Mouse (Mus musculus) limb, embryonic 11.5 days (tissue): ENCODE data around the gene A530032D15Rik. TPM values are rescaled to one million over a fixed set of nuclear protein-coding genes. Genes with fewer than 3 reads are reported as not detected.
"Not testable (repeated sequence)": the region's sequence is repeated elsewhere in the genome, so short reads cannot be mapped to it uniquely, and the experiment has no call there.

ENCODE experiments used
- ATAC-seq: fragments of 200-750 bp; cut with Nextera tagmentation; 2 replicates; pipeline ENCODE4 v1.8.0; 2017; ENCODE audit warnings: low read depth; ENCODE audit not compliant: insufficient number of reproducible peaks, low FRiP score, low TSS enrichment
- DNase-seq: peaks from one replicate; pipeline ENCODE4 v3.0.0-alpha.2; 2015; ENCODE audit warnings: low spot score
- H3K27ac ChIP-seq: fragments of 300-500 bp; sonication (generic); replicated peaks from 2 replicates; pipeline ENCODE4 v1.5.1; 2014; ENCODE audit warnings: low read depth, mild to moderate bottlenecking, low read length
- H3K27me3 ChIP-seq: fragments of 300-500 bp; sonication (generic); 2 replicates; pipeline ENCODE4 v1.6.1; 2014; ENCODE audit warnings: mild to moderate bottlenecking, low read length, mixed read lengths; ENCODE audit not compliant: control insufficient read depth, insufficient read depth
- H3K36me3 ChIP-seq: fragments of 300-500 bp; sonication (generic); 2 replicates; pipeline ENCODE4 v1.6.1; 2014; ENCODE audit warnings: mild to moderate bottlenecking, low read length, moderate library complexity, mixed read lengths; ENCODE audit not compliant: control insufficient read depth, insufficient read depth
- H3K4me1 ChIP-seq: fragments of 300-500 bp; sonication (generic); 2 replicates; pipeline ENCODE4 v1.6.1; 2014; ENCODE audit warnings: low read length, mixed read lengths; ENCODE audit not compliant: control insufficient read depth, insufficient read depth
- H3K4me2 ChIP-seq: fragments of 300-500 bp; sonication (generic); 2 replicates; pipeline ENCODE4 v1.6.1; 2014; ENCODE audit warnings: low read depth, mild to moderate bottlenecking, moderate library complexity; ENCODE audit not compliant: severe bottlenecking
- H3K4me3 ChIP-seq: fragments of 300-500 bp; sonication (generic); 2 replicates; pipeline ENCODE4 v1.5.1; 2014; ENCODE audit warnings: low read depth, low read length
- H3K9ac ChIP-seq: fragments of 300-500 bp; sonication (generic); 2 replicates; pipeline ENCODE4 v1.6.1; 2014; ENCODE audit warnings: mild to moderate bottlenecking, low read length
- H3K9me3 ChIP-seq: fragments of 300-500 bp; sonication (generic); 2 replicates; pipeline ENCODE4 v1.6.1; 2016; ENCODE audit warnings: low read length; ENCODE audit not compliant: control insufficient read depth
- WGBS: fragments of 180-500 bp; shearing (Covaris S2); extraction: QIAGEN DNeasy Blood & Tissue Kit; methylation state at CpG from one replicate; pipeline ENCODE4 v1.1.7; 2014; 5-methylcytosine and 5-hydroxymethylcytosine counted together
- polyA plus RNA-seq: library from polyadenylated mRNA; unstranded; fragments of >200 nt; fragmentation: Nextera tagmentation; extraction: Ambion mirVana; gene quantifications from 2 replicates; pipeline ENCODE4 v1.2.1, GENCODE M21; 2014

A530032D15Rik gene
- polyA plus RNA-seq, 1 experiment from 2014 or later: not detected

- not testable (repeated sequence) for H3K9me3 ChIP-seq, ATAC-seq, H3K4me1 ChIP-seq, H3K27me3 ChIP-seq, H3K4me2 ChIP-seq, H3K27ac ChIP-seq, H3K9ac ChIP-seq, DNase-seq, H3K36me3 ChIP-seq, H3K4me3 ChIP-seq
- WGBS: 60% methylated on average over 1 of the region's 3 CpGs
Measured at GRCm38 (mm10) chr1:85092169-85092568, 17.5 kb downstream of the A530032D15Rik start.

GRCm38 (mm10) chr1:85086211-85086610 lies 23.4 kb downstream of the A530032D15Rik start:
- not testable (repeated sequence) for H3K4me2 ChIP-seq, ATAC-seq, H3K36me3 ChIP-seq, DNase-seq, H3K27ac ChIP-seq, H3K9ac ChIP-seq, H3K4me3 ChIP-seq, H3K9me3 ChIP-seq, H3K27me3 ChIP-seq, H3K4me1 ChIP-seq
- 75% methylated on average over 1 of the region's 1 CpGs for WGBS

DNA sequence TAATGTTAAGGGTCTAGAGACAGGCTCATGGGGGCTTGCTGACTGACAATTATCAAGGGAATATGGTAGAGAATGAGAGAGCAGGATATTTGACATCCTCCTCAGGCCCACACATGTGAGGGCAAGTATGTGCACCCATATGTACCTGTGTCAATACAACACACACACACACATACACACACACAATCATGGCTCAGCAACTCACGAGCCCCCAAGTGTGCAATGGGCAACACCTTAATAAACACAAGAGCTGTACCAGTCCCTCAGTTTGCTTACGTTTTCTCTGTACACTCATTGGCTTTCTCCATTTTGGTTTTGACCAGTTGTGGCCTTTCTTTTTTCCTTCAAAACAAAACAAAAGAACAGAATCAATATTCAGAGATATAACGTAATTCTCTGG lies 24.9 kb downstream of the A530032D15Rik start:
- WGBS: 50% methylated on average over 3 of the region's 3 CpGs
- not testable (repeated sequence) for DNase-seq, H3K4me3 ChIP-seq

GRCm38 (mm10) chr1:85073099-85073498 lies 36.6 kb downstream of the A530032D15Rik start:
- DNase-seq, H3K36me3 ChIP-seq, H3K9me3 ChIP-seq, H3K4me1 ChIP-seq, ATAC-seq, H3K9ac ChIP-seq, H3K4me3 ChIP-seq, H3K27ac ChIP-seq, H3K27me3 ChIP-seq, H3K4me2 ChIP-seq: not testable (repeated sequence)
- 70% methylated on average over 3 of the region's 3 CpGs for WGBS

More for the DNA sequence above, 24.9 kb downstream of the A530032D15Rik start:
- ATAC-seq, H3K9me3 ChIP-seq, H3K27me3 ChIP-seq, H3K4me1 ChIP-seq, H3K36me3 ChIP-seq, H3K27ac ChIP-seq, H3K4me2 ChIP-seq, H3K9ac ChIP-seq: not testable (repeated sequence)

DNA sequence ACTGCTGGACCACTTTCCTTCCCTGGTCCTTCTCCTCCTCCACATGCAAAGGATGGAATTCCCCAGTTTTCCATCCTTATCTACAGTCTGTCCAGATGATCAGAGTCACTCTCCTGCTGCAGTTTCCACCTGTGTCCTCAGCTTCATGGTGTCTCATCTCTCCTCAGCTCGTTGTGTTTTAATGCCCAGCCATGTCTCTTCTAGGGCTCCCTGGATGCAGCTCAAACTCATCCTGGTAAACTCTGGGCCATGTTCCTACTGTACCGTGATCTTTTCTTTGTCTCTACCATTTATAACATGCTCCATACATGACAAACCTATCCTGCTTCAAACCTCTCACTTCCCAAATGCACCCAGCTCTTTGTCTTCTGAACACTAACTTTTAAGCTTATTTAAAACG lies 38.0 kb downstream of the A530032D15Rik start:
- DNase-seq, H3K4me1 ChIP-seq, ATAC-seq, H3K36me3 ChIP-seq, H3K9me3 ChIP-seq, H3K4me2 ChIP-seq, H3K27me3 ChIP-seq, H3K27ac ChIP-seq, H3K9ac ChIP-seq, H3K4me3 ChIP-seq: not testable (repeated sequence)
- 60% methylated on average over 3 of the region's 3 CpGs for WGBS

GRCm38 (mm10) chr1:85035801-85036200 lies 73.9 kb downstream of the A530032D15Rik start:
- not testable (repeated sequence) for H3K9me3 ChIP-seq, H3K9ac ChIP-seq, H3K27ac ChIP-seq, H3K4me2 ChIP-seq, DNase-seq, H3K4me3 ChIP-seq, H3K4me1 ChIP-seq, H3K36me3 ChIP-seq, H3K27me3 ChIP-seq, ATAC-seq
- 77% methylated on average over 4 of the region's 6 CpGs for WGBS

- not testable (repeated sequence) for DNase-seq, H3K36me3 ChIP-seq, ATAC-seq, H3K9me3 ChIP-seq, H3K9ac ChIP-seq, H3K27me3 ChIP-seq, H3K4me3 ChIP-seq, H3K4me2 ChIP-seq, H3K27ac ChIP-seq, H3K4me1 ChIP-seq
- WGBS: 85% methylated on average over 3 of the region's 4 CpGs
Measured at GRCm38 (mm10) chr1:85034394-85034793, 75.3 kb downstream of the A530032D15Rik start.

- not testable (repeated sequence) for ATAC-seq, H3K9ac ChIP-seq, H3K36me3 ChIP-seq, H3K4me1 ChIP-seq, DNase-seq, H3K27me3 ChIP-seq, H3K4me2 ChIP-seq, H3K4me3 ChIP-seq, H3K27ac ChIP-seq, H3K9me3 ChIP-seq
- WGBS: 98% methylated on average over 4 of the region's 6 CpGs
Measured at GRCm38 (mm10) chr1:85033616-85034015, 76.0 kb downstream of the A530032D15Rik start.
